Mouse (Mus musculus): Measurements from ENCODE around the gene Maff.

GRCm38 (mm10) chr15:79335061-79335655 lies 11.3 kb upstream of the Maff start:
- TF ChIP-seq ELF1 (IDR thresholded peaks at IDR 0.05; ENCODE audit: low read depth, low read length), result peak; percentile 68; the same call in 1 of the 2 replicates
- TF ChIP-seq POLR2AphosphoS2 (IDR thresholded peaks at IDR 0.05; ENCODE audit: low read depth, low read length), result no peak
- no peak for TF ChIP-seq CTCF (conservative IDR thresholded peaks at IDR 0.05 in 1 of 2, IDR thresholded peaks at IDR 0.05 in 1 of 2; ENCODE audit: low read depth in 2 of 2, low read length in 2 of 2)
- TF ChIP-seq CHD2 (IDR thresholded peaks at IDR 0.05; ENCODE audit: low read length), result peak; percentile 88
- peak; percentile 93 for TF ChIP-seq EP300 (IDR thresholded peaks at IDR 0.05; ENCODE audit: low read length)
- peak; percentile 46; the same call in 1 of the 2 replicates for TF ChIP-seq POLR2A (IDR thresholded peaks at IDR 0.05; ENCODE audit: low read depth, low read length)
- peak; percentile 88 for TF ChIP-seq IRF4 (IDR thresholded peaks at IDR 0.05; ENCODE audit: low read depth, low read length)
- TF ChIP-seq MXI1 (IDR thresholded peaks at IDR 0.05; ENCODE audit: low read depth, low read length), result peak; percentile 68
- TF ChIP-seq RCOR1 (conservative IDR thresholded peaks at IDR 0.05; ENCODE audit: low read depth, low read length), result peak; percentile 95
- no peak for TF ChIP-seq HCFC1 (IDR thresholded peaks at IDR 0.05; ENCODE audit: low read depth, low read length)
